ENCODE assay signal across 22 mouse cellular contexts in genomic region chr16:6485631-6486030, GRCm38 (mm10).
DNase-seq lines count a peak whose midpoint lies in the region; ATAC-seq lines count a peak whose summit lies in the region.
"Had no signal": no experiment of that assay in that cellular context is flagged by ENCODE, and none has a peak within 500 bp of the region (broad histone marks: within the 10 kb centered on the region; RNA-seq: fewer than 3 reads in every experiment).

No protein-coding gene starts in this region.

- H3K9me3 ChIP-seq in midbrain, embryonic 15.5 days: no peaks in the 10 kb centered on the region
- H3K9me3 ChIP-seq: embryonic facial prominence, embryonic 12.5 days; embryonic facial prominence, embryonic 15.5 days; forebrain, embryonic 13.5 days; heart, embryonic 13.5 days; hindbrain, embryonic 12.5 days; hindbrain, embryonic 15.5 days had no signal

- H3K4me1 ChIP-seq in midbrain, embryonic 15.5 days: no peaks in the 10 kb centered on the region
- H3K4me1 ChIP-seq: embryonic facial prominence, embryonic 12.5 days; embryonic facial prominence, embryonic 15.5 days; forebrain, embryonic 13.5 days; heart, embryonic 13.5 days; hindbrain, embryonic 12.5 days had no signal

- no peak overlapping the region for H3K4me3 ChIP-seq in midbrain, embryonic 15.5 days
- H3K4me3 ChIP-seq: embryonic facial prominence, embryonic 12.5 days; embryonic facial prominence, embryonic 15.5 days; forebrain, embryonic 13.5 days; heart, embryonic 13.5 days; hindbrain, embryonic 12.5 days; hindbrain, embryonic 15.5 days had no signal

- H3K27ac ChIP-seq in midbrain, embryonic 15.5 days: no peak overlapping the region
- H3K27ac ChIP-seq: embryonic facial prominence, embryonic 12.5 days; embryonic facial prominence, embryonic 15.5 days; forebrain, embryonic 13.5 days; heart, embryonic 13.5 days; hindbrain, embryonic 12.5 days; hindbrain, embryonic 15.5 days had no signal

- intact Hi-C loops in heart, postnatal 25 days (cut with DNase I): no loop called here

- H3K9ac ChIP-seq in midbrain, embryonic 15.5 days: no peak overlapping the region
- H3K9ac ChIP-seq: embryonic facial prominence, embryonic 12.5 days; embryonic facial prominence, embryonic 15.5 days; forebrain, embryonic 13.5 days; heart, embryonic 13.5 days; hindbrain, embryonic 12.5 days; hindbrain, embryonic 15.5 days had no signal

- 84% methylated on average over 3 of the region's 3 CpGs for WGBS in midbrain, embryonic 15.5 days

- no peaks in the 10 kb centered on the region for H3K27me3 ChIP-seq in midbrain, embryonic 15.5 days (replicated peaks)
- H3K27me3 ChIP-seq: embryonic facial prominence, embryonic 12.5 days; embryonic facial prominence, embryonic 15.5 days; hindbrain, embryonic 12.5 days; hindbrain, embryonic 15.5 days had no signal

- ATAC-seq in midbrain, embryonic 15.5 days (replicated peaks): no peak
- ATAC-seq: CD4-positive, CD25-positive, alpha-beta regulatory T cell, adult 4 months; forebrain, embryonic 13.5 days; forebrain, embryonic 16.5 days; intestine, postnatal 0 days had no signal

- DNase-seq in heart, adult 11 months: peak; percentile 45
- no peak for DNase-seq in heart, postnatal 25 days (ENCODE audit: low spot score)
- peak; percentile 28 for DNase-seq in cerebellum, adult 8-10 months
- peak; percentile 32 to 40 for DNase-seq in cerebellum, postnatal 10 days
- no peak for DNase-seq in urinary bladder, adult 18-20 months (ENCODE audit: low spot score in 2 of 2)
- DNase-seq in spleen, postnatal 4 days (ENCODE audit: low spot score in 2 of 2): no peak
- DNase-seq: adrenal gland, adult 2 months; adrenal gland, postnatal 14 days; gastrocnemius, postnatal 10 days; heart, adult 18-20 months; heart, postnatal 14 days; kidney, adult 2 months had no signal

- H3K36me3 ChIP-seq in midbrain, embryonic 15.5 days (replicated peaks): no peaks in the 10 kb centered on the region
- H3K36me3 ChIP-seq: embryonic facial prominence, embryonic 12.5 days; embryonic facial prominence, embryonic 15.5 days; heart, embryonic 13.5 days; hindbrain, embryonic 12.5 days; hindbrain, embryonic 15.5 days had no signal

- no peak overlapping the region for H3K4me2 ChIP-seq in midbrain, embryonic 15.5 days
- H3K4me2 ChIP-seq: embryonic facial prominence, embryonic 12.5 days; embryonic facial prominence, embryonic 15.5 days; forebrain, embryonic 13.5 days; heart, embryonic 13.5 days; hindbrain, embryonic 12.5 days; hindbrain, embryonic 15.5 days had no signal

Comparison
In these comparisons a context has a peak if more than half of its experiments do, and no peak if none do; other contexts are left out.
1. DNase-seq: peak in heart, adult 11 months (single experiment), cerebellum, adult 8-10 months (single experiment) and cerebellum, postnatal 10 days (2 of 2); none in heart, postnatal 25 days (single experiment), urinary bladder, adult 18-20 months (0 of 2) and spleen, postnatal 4 days (0 of 2).